Mouse (Mus musculus): ENCODE results near the gene Bclaf1. TPM values are rescaled to one million over a fixed set of nuclear protein-coding genes. Genes with fewer than 3 reads are reported as not detected.

The Bclaf1 gene
- polyA plus RNA-seq, 1 experiment = 234 TPM

- no peak overlapping the region for H3K4me3 ChIP-seq (ENCODE audit: low read depth, low read length)
- no peaks in the 10 kb centered on the region for H3K36me3 ChIP-seq (ENCODE audit: control insufficient read depth, insufficient read depth, low read length, poor library complexity, severe bottlenecking)
- H3K27ac ChIP-seq (ENCODE audit: insufficient read depth, low read length) = no peak overlapping the region
- no peaks in the 10 kb centered on the region for H3K9me3 ChIP-seq (replicated peaks; ENCODE audit: control insufficient read depth, insufficient read depth, low read length, poor library complexity, severe bottlenecking)
- H3K9ac ChIP-seq (ENCODE audit: low read depth, poor library complexity, severe bottlenecking) = no peak overlapping the region
- no peak for TF ChIP-seq CTCF (IDR thresholded peaks at IDR 0.05; ENCODE audit: low read depth, low read length)
- TF ChIP-seq POLR2A (IDR thresholded peaks at IDR 0.05; ENCODE audit: insufficient read depth, low read length) = no peak
- TF ChIP-seq EP300 (IDR thresholded peaks at IDR 0.05; ENCODE audit: insufficient read depth, low read depth, low read length) = no peak
- no peaks in the 10 kb centered on the region for H3K4me1 ChIP-seq (ENCODE audit: control insufficient read depth, insufficient read depth, low read length)
- H3K27me3 ChIP-seq (ENCODE audit: control insufficient read depth, insufficient read depth, low read length, poor library complexity, severe bottlenecking) = no peaks in the 10 kb centered on the region
Observed at GRCm38 (mm10) chr10:20380798-20381197, 68.5 kb downstream of the Bclaf1 start.

- no peak overlapping the region for H3K27ac ChIP-seq (ENCODE audit: insufficient read depth, low read length)
- H3K4me3 ChIP-seq (ENCODE audit: low read depth, low read length) = no peak overlapping the region
- no peaks in the 10 kb centered on the region for H3K4me1 ChIP-seq (ENCODE audit: control insufficient read depth, insufficient read depth, low read length)
- H3K36me3 ChIP-seq (ENCODE audit: control insufficient read depth, insufficient read depth, low read length, poor library complexity, severe bottlenecking) = no peaks in the 10 kb centered on the region
- H3K9ac ChIP-seq (ENCODE audit: low read depth, poor library complexity, severe bottlenecking) = no peak overlapping the region
- no peak for TF ChIP-seq POLR2A (IDR thresholded peaks at IDR 0.05; ENCODE audit: insufficient read depth, low read length)
- no peak for TF ChIP-seq EP300 (IDR thresholded peaks at IDR 0.05; ENCODE audit: insufficient read depth, low read depth, low read length)
- no peak for TF ChIP-seq CTCF (IDR thresholded peaks at IDR 0.05; ENCODE audit: low read depth, low read length)
- no peaks in the 10 kb centered on the region for H3K27me3 ChIP-seq (ENCODE audit: control insufficient read depth, insufficient read depth, low read length, poor library complexity, severe bottlenecking)
- H3K9me3 ChIP-seq (replicated peaks; ENCODE audit: control insufficient read depth, insufficient read depth, low read length, poor library complexity, severe bottlenecking) = no peaks in the 10 kb centered on the region
Observed at GRCm38 (mm10) chr10:20381352-20381751, 69.1 kb downstream of the Bclaf1 start.

- Histone ChIP-seq H3K9ac (ENCODE audit: low read depth, poor library complexity, severe bottlenecking) (no peak overlapping the region), H3K36me3 (ENCODE audit: control insufficient read depth, insufficient read depth, low read length, poor library complexity, severe bottlenecking) (no peaks in the 10 kb centered on the region), H3K4me3 (ENCODE audit: low read depth, low read length) (no peak overlapping the region), H3K27me3 (ENCODE audit: control insufficient read depth, insufficient read depth, low read length, poor library complexity, severe bottlenecking) (no peaks in the 10 kb centered on the region), H3K9me3 (replicated peaks; ENCODE audit: control insufficient read depth, insufficient read depth, low read length, poor library complexity, severe bottlenecking) (no peaks in the 10 kb centered on the region), H3K27ac (ENCODE audit: insufficient read depth, low read length) (no peak overlapping the region), H3K4me1 (ENCODE audit: control insufficient read depth, insufficient read depth, low read length) (no peaks in the 10 kb centered on the region)
- TF ChIP-seq EP300 (IDR thresholded peaks at IDR 0.05; ENCODE audit: insufficient read depth, low read depth, low read length) (no peak), POLR2A (IDR thresholded peaks at IDR 0.05; ENCODE audit: insufficient read depth, low read length) (no peak), CTCF (IDR thresholded peaks at IDR 0.05; ENCODE audit: low read depth, low read length) (no peak)
Observed at GRCm38 (mm10) chr10:20382807-20383419, 70.6 kb downstream of the Bclaf1 start.

GRCm38 (mm10) chr10:20390568-20390967, 78.3 kb downstream of the Bclaf1 start:
- Histone ChIP-seq H3K36me3 (ENCODE audit: control insufficient read depth, insufficient read depth, low read length, poor library complexity, severe bottlenecking) (no peaks in the 10 kb centered on the region), H3K9me3 (replicated peaks; ENCODE audit: control insufficient read depth, insufficient read depth, low read length, poor library complexity, severe bottlenecking) (no peaks in the 10 kb centered on the region), H3K4me1 (ENCODE audit: control insufficient read depth, insufficient read depth, low read length) (no peaks in the 10 kb centered on the region), H3K27ac (ENCODE audit: insufficient read depth, low read length) (no peak overlapping the region), H3K27me3 (ENCODE audit: control insufficient read depth, insufficient read depth, low read length, poor library complexity, severe bottlenecking) (no peaks in the 10 kb centered on the region), H3K9ac (ENCODE audit: low read depth, poor library complexity, severe bottlenecking) (no peak overlapping the region), H3K4me3 (ENCODE audit: low read depth, low read length) (no peak overlapping the region)
- no peak for TF ChIP-seq POLR2A (IDR thresholded peaks at IDR 0.05; ENCODE audit: insufficient read depth, low read length)
- TF ChIP-seq CTCF (IDR thresholded peaks at IDR 0.05; ENCODE audit: low read depth, low read length) = no peak
- TF ChIP-seq EP300 (IDR thresholded peaks at IDR 0.05; ENCODE audit: insufficient read depth, low read depth, low read length) = no peak

Other genes with a start within 250 kb of the Bclaf1 start
- 108 and 126 TPM in 2 replicates for gene Map7, start 164.0 kb upstream of the Bclaf1 start, polyA plus RNA-seq (2011; ENCODE audit: insufficient read depth, insufficient read length, low read depth, missing spikeins)
- gene Mtfr2, start 35.3 kb downstream of the Bclaf1 start, polyA plus RNA-seq (2011; ENCODE audit: insufficient read depth, insufficient read length, low read depth, missing spikeins) = 18.8 and 20.2 TPM in 2 replicates

Measured in ES-Bruce4 (cell line).